Mouse (Mus musculus) left cerebral cortex, adult 11 months (tissue): ENCODE results near the gene Nme7.

ENCODE experiments used
- DNase-seq: peaks from one replicate; pipeline ENCODE4 v3.0.0; 2022; ENCODE audit warnings: low spot score

Gene Nme7

DNA sequence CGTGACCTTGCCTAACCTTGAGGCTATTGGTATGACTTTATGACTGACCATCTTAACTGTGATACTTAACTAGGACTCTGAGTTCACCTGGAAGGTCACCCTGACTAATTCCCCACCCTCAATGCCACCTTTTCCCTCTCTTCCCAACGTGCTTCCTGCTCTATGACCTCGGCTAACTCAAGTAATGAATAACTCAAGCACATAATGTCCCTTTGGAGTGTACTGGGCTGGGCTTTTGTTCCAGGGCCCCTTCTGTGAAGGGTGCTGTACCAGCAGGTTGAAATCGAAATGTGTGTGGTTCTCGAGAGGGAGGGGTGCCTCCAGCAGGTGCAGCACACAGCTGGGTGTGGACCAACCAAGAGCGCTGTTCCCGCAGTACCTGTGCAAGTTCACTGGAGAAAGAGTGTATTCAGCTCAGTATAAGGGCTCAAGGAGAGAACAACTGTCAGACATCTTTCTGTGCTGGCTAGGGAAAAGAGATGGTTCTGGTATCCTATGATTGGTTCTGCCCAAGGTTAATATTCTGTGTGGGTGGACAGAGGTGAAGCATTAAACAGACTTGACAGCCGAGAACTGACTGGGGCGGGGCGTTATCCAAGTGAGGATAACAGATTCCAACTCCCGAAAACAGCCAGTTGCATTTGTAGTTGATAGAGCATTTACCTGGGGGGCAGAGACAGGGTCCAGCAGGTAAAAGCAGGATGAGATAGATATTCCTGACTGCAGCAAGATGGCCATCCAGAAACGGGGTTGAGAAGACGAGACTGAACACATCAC is 157.2 kb downstream of the Nme7 start:
- no peak for DNase-seq

- peak; percentile 84 for DNase-seq
Observed at GRCm38 (mm10) chr1:164461726-164462125, 157.8 kb downstream of the Nme7 start.

- DNase-seq = no peak
Observed at GRCm38 (mm10) chr1:164467406-164467805, 163.5 kb downstream of the Nme7 start.

DNA sequence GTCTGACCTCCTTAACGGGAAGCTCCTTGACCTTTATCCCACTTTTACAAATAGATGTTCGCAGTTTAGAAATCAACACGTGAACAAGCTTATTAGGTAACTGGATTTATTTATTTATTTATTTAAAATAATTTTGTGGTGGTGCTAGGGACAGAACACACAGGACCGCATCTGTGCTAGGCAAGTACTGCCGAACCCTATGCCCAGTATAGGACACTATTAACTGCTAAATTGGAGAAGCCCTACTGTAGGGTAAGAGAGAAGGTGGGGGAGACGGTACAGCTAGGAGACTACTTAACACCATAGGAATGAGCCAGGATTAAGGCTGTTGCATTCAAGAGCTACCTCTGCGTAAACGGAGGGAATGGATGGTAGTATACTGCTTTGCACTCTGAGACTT is 164.4 kb downstream of the Nme7 start:
- DNase-seq = no peak

DNA sequence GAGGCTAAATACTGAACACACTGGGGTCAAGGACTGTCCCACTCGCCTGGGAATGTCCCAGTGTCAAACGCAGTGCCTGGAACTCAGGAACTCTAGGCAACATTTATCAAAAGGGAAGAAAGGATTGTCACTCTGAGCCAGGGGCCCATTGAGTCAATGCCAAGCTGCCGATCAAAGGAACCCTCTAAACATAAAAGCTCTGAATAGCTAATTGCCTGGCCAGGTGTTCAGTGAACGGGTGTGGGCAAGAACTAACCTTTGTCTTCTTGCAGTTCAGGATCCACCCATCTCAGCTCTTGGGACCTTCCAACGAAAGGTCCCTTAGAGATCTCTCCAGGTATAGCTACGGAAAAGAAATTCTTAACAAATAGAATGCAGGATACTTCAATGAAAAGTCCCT is 167.1 kb downstream of the Nme7 start:
- no peak for DNase-seq

GRCm38 (mm10) chr1:164471632-164472031 is 167.7 kb downstream of the Nme7 start:
- no peak for DNase-seq

DNA sequence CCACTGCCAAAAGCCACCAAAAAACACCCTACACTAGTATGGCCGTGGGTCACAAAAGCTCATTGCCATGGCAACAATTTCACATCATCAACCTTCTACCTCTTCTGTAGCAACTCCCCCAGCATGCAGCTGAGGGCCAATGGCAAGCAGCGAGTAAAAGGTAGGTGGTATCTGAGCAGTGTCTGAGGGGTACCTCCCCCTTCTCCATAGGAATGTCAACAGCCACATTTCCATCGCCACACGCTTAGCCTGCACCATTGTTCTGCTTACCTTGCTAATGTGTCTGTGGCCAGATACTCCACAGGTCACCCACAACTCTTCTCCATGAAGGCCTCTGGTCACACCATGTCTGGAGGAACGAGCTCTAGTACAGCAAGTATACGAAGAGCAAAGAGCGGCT is 169.5 kb downstream of the Nme7 start:
- DNase-seq = no peak

DNA sequence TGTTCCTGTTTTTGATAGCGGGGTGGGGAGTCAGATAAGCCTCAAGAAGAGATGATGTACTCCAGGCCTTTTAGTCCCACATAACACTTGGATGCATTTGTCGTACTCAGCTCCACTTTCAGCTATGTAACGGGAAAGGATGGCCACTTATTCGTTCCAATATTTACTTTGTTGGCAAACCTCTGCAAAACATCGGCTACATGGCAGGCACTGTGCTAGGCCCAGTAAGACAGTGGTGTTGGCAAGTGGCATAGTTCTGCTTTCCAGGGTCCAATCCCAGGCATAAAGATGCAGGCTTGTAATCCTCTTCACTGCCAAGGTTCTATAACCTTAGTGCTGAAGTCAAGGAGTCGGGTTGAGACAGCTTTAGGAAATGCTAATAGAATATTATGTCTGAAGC is 170.4 kb downstream of the Nme7 start:
- DNase-seq = no peak

GRCm38 (mm10) chr1:164474778-164475511 is 171.0 kb downstream of the Nme7 start:
- no peak for DNase-seq

DNA sequence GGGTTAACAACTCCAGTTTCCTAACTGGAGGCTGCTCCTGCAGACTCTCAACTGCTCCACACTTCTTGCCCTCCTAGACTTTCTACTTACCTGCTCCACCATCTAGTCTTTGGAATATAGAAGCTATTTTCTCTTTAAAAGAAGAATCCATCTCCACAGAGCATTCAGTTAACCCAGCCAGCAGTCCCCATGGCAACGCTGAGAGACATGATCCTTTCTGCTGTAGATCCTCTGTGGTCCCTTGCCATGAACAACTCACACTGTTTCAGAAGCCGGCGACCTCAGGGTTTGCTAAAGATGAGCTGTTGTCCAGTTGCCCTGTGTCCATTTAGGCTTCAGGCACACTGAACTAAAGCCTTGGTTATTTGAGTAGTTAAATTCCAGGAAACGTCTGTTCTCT is 172.0 kb downstream of the Nme7 start:
- DNase-seq = no peak

GRCm38 (mm10) chr1:164480755-164481644 is 177.1 kb downstream of the Nme7 start:
- DNase-seq = no peak

DNA sequence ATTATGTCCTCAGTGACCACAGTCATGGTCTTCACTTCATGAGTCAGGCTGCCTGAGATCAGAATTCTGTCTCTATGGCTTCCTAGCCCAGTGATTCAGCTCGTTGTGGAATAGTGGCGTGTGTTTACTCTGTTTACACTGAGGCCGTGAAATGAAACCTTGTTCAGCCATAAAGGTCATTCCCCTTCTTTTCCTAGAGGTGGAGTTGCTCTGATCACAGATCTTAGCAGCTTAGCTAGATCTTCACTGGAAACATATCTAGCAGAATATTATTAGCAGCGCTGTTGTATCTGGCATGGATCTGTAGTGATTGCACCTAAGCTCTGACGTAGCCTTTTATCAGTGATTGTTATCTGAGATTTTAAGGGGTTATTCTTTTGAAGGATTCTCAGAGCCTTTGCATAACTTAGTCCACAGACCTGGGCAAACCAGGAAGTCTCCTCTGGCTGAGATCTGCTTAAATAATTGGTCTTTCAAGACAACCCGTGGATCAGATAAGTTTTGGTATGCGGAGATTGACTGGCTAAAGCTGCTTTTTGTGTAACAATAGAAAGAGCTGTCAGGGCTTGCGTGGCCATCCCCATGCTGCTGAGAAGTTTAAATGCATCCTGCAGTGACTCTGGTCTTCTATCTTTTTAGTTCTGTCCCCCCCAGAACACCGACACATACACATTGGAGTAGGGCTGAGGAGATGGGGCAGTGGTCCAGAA is 177.9 kb downstream of the Nme7 start:
- no peak for DNase-seq

DNA sequence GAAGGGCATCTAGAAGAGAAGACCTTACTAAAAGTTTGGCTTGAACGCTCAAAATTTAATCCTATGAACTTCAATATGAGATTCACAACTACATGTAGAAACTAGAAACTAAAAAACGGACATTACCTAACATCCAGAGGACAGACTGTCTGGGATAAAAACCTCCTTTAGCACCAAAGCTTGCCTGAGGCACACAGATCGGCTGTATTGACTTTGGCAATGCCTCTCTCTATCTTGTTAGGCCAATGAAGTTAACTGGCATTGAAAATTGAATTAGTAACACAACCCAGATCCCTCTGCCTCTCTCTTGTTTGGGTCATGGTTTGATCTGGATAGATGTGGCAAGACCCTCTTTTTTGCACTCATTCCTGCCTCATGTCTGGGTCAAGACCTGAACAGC is 178.9 kb downstream of the Nme7 start:
- no peak for DNase-seq

- DNase-seq = no peak
Observed at GRCm38 (mm10) chr1:164483728-164484127, 179.8 kb downstream of the Nme7 start.
